9 mouse cellular contexts compared by ENCODE assay signal in genomic region chrX:135975226-135975552, GRCm38 (mm10). TPM values are rescaled to one million over a fixed set of nuclear protein-coding genes. Genes with fewer than 3 reads are reported as not detected.
DNase-seq lines count a peak whose midpoint lies in the region; ATAC-seq lines count a peak whose summit lies in the region.
"Had no signal": no experiment of that assay in that cellular context is flagged by ENCODE, and none has a peak within 500 bp of the region (broad histone marks: within the 10 kb centered on the region; RNA-seq: fewer than 3 reads in every experiment).

No protein-coding gene starts in this region.

- ATAC-seq in forebrain, embryonic 13.5 days, result peak; percentile 75; the same call in 1 of the 2 replicates
- ATAC-seq in erythroid progenitor cell, adult 5-6 weeks (replicated peaks; ENCODE audit: low FRiP score, poor library complexity, severe bottlenecking), result no peak

- H3K27ac ChIP-seq in forebrain, embryonic 13.5 days, result no peak overlapping the region
- H3K27ac ChIP-seq in midbrain, embryonic 10.5 days (replicated peaks), result no peak overlapping the region

- no peak overlapping the region for H3K4me3 ChIP-seq in forebrain, embryonic 13.5 days
- no peak overlapping the region for H3K4me3 ChIP-seq in midbrain, embryonic 10.5 days
- H3K4me3 ChIP-seq: myocyte had no signal

- H3K36me3 ChIP-seq in forebrain, embryonic 13.5 days (ENCODE audit: poor library complexity, severe bottlenecking), result 0 out of 2 replicates have a peak, but pooled peaks cover 4% of the 10 kb centered on the region
- no peaks in the 10 kb centered on the region; the same call in 1 of the 2 replicates for H3K36me3 ChIP-seq in midbrain, embryonic 10.5 days

- 28% methylated on average over 8 of the region's 8 CpGs for WGBS in forebrain, embryonic 13.5 days
- 29% methylated on average over 8 of the region's 8 CpGs for WGBS in midbrain, embryonic 10.5 days

- H3K27me3 ChIP-seq in forebrain, embryonic 13.5 days, result no peaks in the 10 kb centered on the region
- no peaks in the 10 kb centered on the region for H3K27me3 ChIP-seq in midbrain, embryonic 10.5 days (ENCODE audit: low read depth, poor library complexity, severe bottlenecking)

- H3K9ac ChIP-seq in forebrain, embryonic 13.5 days, result no peak overlapping the region

- peak; percentile 84 for DNase-seq in NIH3T3 (ENCODE audit: low read depth)
- peak; percentile 0 for DNase-seq in c-Kit-negative CD71-positive TER-119-positive erythroid progenitor cells, embryonic 14.5 days (ENCODE audit: low read depth, low spot score)
- peak; percentile 80 for DNase-seq in heart, postnatal 4 days
- peak; percentile 83 to 84 for DNase-seq in left cerebral cortex, adult 18-20 months (ENCODE audit: low spot score in 2 of 2)
- DNase-seq in midbrain, embryonic 10.5 days (ENCODE audit: low spot score), result peak; percentile 59
- DNase-seq in skeletal muscle tissue, adult 2 months (ENCODE audit: low read depth, low spot score), result peak; percentile 12

- H3K4me2 ChIP-seq in forebrain, embryonic 13.5 days, result no peak overlapping the region

- no peaks in the 10 kb centered on the region for H3K4me1 ChIP-seq in forebrain, embryonic 13.5 days
- H3K4me1 ChIP-seq in midbrain, embryonic 10.5 days, result no peaks in the 10 kb centered on the region

- H3K9me3 ChIP-seq in forebrain, embryonic 13.5 days (replicated peaks), result no peaks in the 10 kb centered on the region
- peaks cover 6% of the 10 kb centered on the region; the same call in 1 of the 2 replicates for H3K9me3 ChIP-seq in midbrain, embryonic 10.5 days (replicated peaks)

RNA-seq across cellular contexts. Expression of gene Arxes2, which starts 18.4 kb away (rescaled TPM):
- 150 and 176 TPM in 2 replicates for polyA plus RNA-seq in forebrain, embryonic 13.5 days (2015; fragmentation: Nextera tagmentation; extraction: Ambion mirVana)
- total RNA-seq in heart, postnatal 4 days (2021), result 10 to 100 TPM; 13.0 to 17.1 TPM
- 10 to 100 TPM; 62.2 to 63.3 TPM for total RNA-seq in left cerebral cortex, adult 18-20 months (2021)
- polyA plus RNA-seq in midbrain, embryonic 10.5 days (2016; fragmentation: Nextera tagmentation; extraction: Ambion mirVana), result 117 TPM in 2 replicates
- not detected in 2 replicates for total RNA-seq in erythroid progenitor cell, adult 5-6 weeks (2015; ENCODE audit: low replicate concordance)
- total RNA-seq in erythroid progenitor cell, adult 5-6 weeks (2017; ENCODE audit: low replicate concordance), result not detected in 2 replicates

RNA-seq across cellular contexts. Expression of gene Arxes1, which starts 58.0 kb away (rescaled TPM):
- 61.6 and 72.6 TPM in 2 replicates for polyA plus RNA-seq in forebrain, embryonic 13.5 days (2015; fragmentation: Nextera tagmentation; extraction: Ambion mirVana)
- 1 to 10 TPM; 4.2 to 5.2 TPM for total RNA-seq in heart, postnatal 4 days (2021)
- total RNA-seq in left cerebral cortex, adult 18-20 months (2021), result 10 to 100 TPM; 29.7 to 34.2 TPM
- 41.6 and 45.7 TPM in 2 replicates for polyA plus RNA-seq in midbrain, embryonic 10.5 days (2016; fragmentation: Nextera tagmentation; extraction: Ambion mirVana)
- total RNA-seq in erythroid progenitor cell, adult 5-6 weeks (2015; ENCODE audit: low replicate concordance), result not detected in 2 replicates
- total RNA-seq in erythroid progenitor cell, adult 5-6 weeks (2017; ENCODE audit: low replicate concordance), result not detected in 2 replicates
- polyA plus RNA-seq: myocyte had no signal

Comparison
In these comparisons a context has a peak if more than half of its experiments do, and no peak if none do; other contexts are left out.
1. DNase-seq: peak in every context shown above with its lines; median percentile 84 in NIH3T3; 84 in left cerebral cortex, adult 18-20 months; 80 in heart, postnatal 4 days; 59 in midbrain, embryonic 10.5 days; 12 in skeletal muscle tissue, adult 2 months; 0 in c-Kit-negative CD71-positive TER-119-positive erythroid progenitor cells, embryonic 14.5 days.
2. RNA of gene Arxes2, which starts 18.4 kb away (total RNA-seq): 62.2 to 63.3 TPM in left cerebral cortex, adult 18-20 months and 13.0 to 17.1 TPM in heart, postnatal 4 days; not detected in erythroid progenitor cell, adult 5-6 weeks; every median in the first group is over 10 times any median in the second.
3. RNA of gene Arxes1, which starts 58.0 kb away (total RNA-seq): 29.7 to 34.2 TPM in left cerebral cortex, adult 18-20 months and 4.2 to 5.2 TPM in heart, postnatal 4 days; not detected in erythroid progenitor cell, adult 5-6 weeks; every median in the first group is over 4 times any median in the second.